In genomic region chr4:148945476-148945881, GRCm38 (mm10) we compare ENCODE assay signal across 10 mouse cellular contexts.
DNase-seq lines count a peak whose midpoint lies in the region; TF ChIP-seq lines count a peak whose summit lies in the region.
"Had no signal": no experiment of that assay in that cellular context is flagged by ENCODE, and none has a peak within 500 bp of the region (broad histone marks: within the 10 kb centered on the region; RNA-seq: fewer than 3 reads in every experiment).

No protein-coding gene starts in this region.

- TF ChIP-seq POLR2A in kidney, adult 2 months (IDR thresholded peaks at IDR 0.05; ENCODE audit: low read depth, low read length) = no peak

- H3K4me3 ChIP-seq in kidney, adult 2 months (ENCODE audit: insufficient read depth, low read depth, low read length) = no peak overlapping the region
- H3K4me3 ChIP-seq: heart, adult 2 months; stomach, embryonic 15.5 days had no signal

- H3K27ac ChIP-seq in kidney, adult 2 months (ENCODE audit: insufficient read depth, low read depth, low read length) = no peak overlapping the region
- H3K27ac ChIP-seq: heart, adult 2 months; stomach, embryonic 15.5 days had no signal

- 85% methylated on average over 4 of the region's 4 CpGs for WGBS in kidney, adult 2 months

- intact Hi-C loops in gastrocnemius, postnatal 36 days (cut with DNase I) = no loop called here
- intact Hi-C loops in heart, postnatal 14 days (cut with DNase I) = no loop called here

- H3K4me1 ChIP-seq in kidney, adult 2 months (ENCODE audit: control insufficient read depth, insufficient read depth, low read length) = peaks cover 5% of the 10 kb centered on the region

- DNase-seq in gastrocnemius, postnatal 10 days = peak; percentile 56
- no peak for DNase-seq in gastrocnemius, postnatal 36 days
- peak; percentile 3 for DNase-seq in 3T3-L1 (ENCODE audit: low read depth, low spot score)
- DNase-seq in adrenal gland, postnatal 25 days = peak; percentile 39
- DNase-seq in heart, postnatal 14 days = peak; percentile 47 to 50
- DNase-seq in skeletal muscle tissue, adult 2 months (ENCODE audit: low read depth, low spot score) = peak; percentile 30
- DNase-seq in kidney, adult 9 months = no peak
- no peak for DNase-seq in kidney, adult 2 months

- H3K36me3 ChIP-seq in kidney, adult 2 months (ENCODE audit: control insufficient read depth, insufficient read depth, low read length) = no peaks in the 10 kb centered on the region
- H3K36me3 ChIP-seq: stomach, embryonic 15.5 days had no signal

- no peaks in the 10 kb centered on the region for H3K27me3 ChIP-seq in kidney, adult 2 months (replicated peaks; ENCODE audit: control insufficient read depth, insufficient read depth, low read length)
- H3K27me3 ChIP-seq: stomach, embryonic 15.5 days had no signal

- TF ChIP-seq CTCF in kidney, adult 2 months (conservative IDR thresholded peaks at IDR 0.05; ENCODE audit: insufficient read depth, insufficient read length, low read depth, low read length) = no peak

Comparison
In these comparisons a context has a peak if more than half of its experiments do, and no peak if none do; other contexts are left out.
1. DNase-seq: peak in gastrocnemius, postnatal 10 days (single experiment), 3T3-L1 (single experiment), adrenal gland, postnatal 25 days (single experiment), heart, postnatal 14 days (2 of 2) and skeletal muscle tissue, adult 2 months (single experiment); none in gastrocnemius, postnatal 36 days (0 of 2), kidney, adult 9 months (single experiment) and kidney, adult 2 months (single experiment).